Mouse (Mus musculus): ENCODE measurements around the gene Gm26727. TPM values are rescaled to one million over a fixed set of nuclear protein-coding genes. Genes with fewer than 3 reads are reported as not detected.
"Not testable (repeated sequence)": the region's sequence is repeated elsewhere in the genome, so short reads cannot be mapped to it uniquely, and the experiment has no call there.

The Gm26727 gene
- polyA plus RNA-seq, 1 experiment from 2014 or later = not detected

GRCm38 (mm10) chr2:67446772-67447171, 13.8 kb upstream of the Gm26727 start:
- no peak for TF ChIP-seq EP300 (IDR thresholded peaks at IDR 0.05; ENCODE audit: low read depth)
- TF ChIP-seq CTCF (IDR thresholded peaks at IDR 0.05; ENCODE audit: low read depth) = no peak
- H3K4me1 ChIP-seq (ENCODE audit: insufficient read depth) = no peaks in the 10 kb centered on the region
- no peak for ATAC-seq
- no peaks in the 10 kb centered on the region for H3K9me3 ChIP-seq (ENCODE audit: low read length)
- H3K4me3 ChIP-seq (ENCODE audit: low read depth, low read length) = no peak overlapping the region
- 70% methylated on average over 1 of the region's 1 CpGs for WGBS (ENCODE audit: insufficient replicate concordance)
- no peak for DNase-seq
- no peak overlapping the region for H3K9ac ChIP-seq (replicated peaks)
- no peak overlapping the region for H3K27ac ChIP-seq (ENCODE audit: low read depth)
- no peaks in the 10 kb centered on the region for H3K27me3 ChIP-seq (ENCODE audit: insufficient read depth, low read length)
- H3K36me3 ChIP-seq (replicated peaks; ENCODE audit: insufficient read depth, low read length) = no peaks in the 10 kb centered on the region
- no peak overlapping the region for H3K4me2 ChIP-seq (ENCODE audit: low read depth, low read length)

GRCm38 (mm10) chr2:67445780-67446179, 12.8 kb upstream of the Gm26727 start, which contains the start of gene Xirp2:
Gene Xirp2 (plus strand): TSS chr2:67446002.
- no peak within 1 kb of the TSS for H3K27ac ChIP-seq (ENCODE audit: low read depth)
- H3K4me1 ChIP-seq (ENCODE audit: insufficient read depth) = no peaks in the 10 kb centered on the region
- DNase-seq (no peak), ATAC-seq (no peak)
- 72% methylated on average over 3 of the region's 3 CpGs for WGBS (ENCODE audit: insufficient replicate concordance)
- H3K36me3 ChIP-seq (replicated peaks; ENCODE audit: insufficient read depth, low read length) = no peaks in the 10 kb centered on the region
- H3K4me3 ChIP-seq (ENCODE audit: low read depth, low read length) = no peak within 1 kb of the TSS
- H3K9me3 ChIP-seq (ENCODE audit: low read length) = no peaks in the 10 kb centered on the region
- no peak within 1 kb of the TSS for H3K4me2 ChIP-seq (ENCODE audit: low read depth, low read length)
- H3K9ac ChIP-seq (replicated peaks) = no peak within 1 kb of the TSS
- TF ChIP-seq EP300 (IDR thresholded peaks at IDR 0.05; ENCODE audit: low read depth) (no peak), CTCF (IDR thresholded peaks at IDR 0.05; ENCODE audit: low read depth) (no peak)
- H3K27me3 ChIP-seq (ENCODE audit: insufficient read depth, low read length) = no peaks in the 10 kb centered on the region

- Histone ChIP-seq H3K9ac (replicated peaks) (no peak overlapping the region), H3K27ac (ENCODE audit: low read depth) (no peak overlapping the region), H3K9me3 (ENCODE audit: low read length) (no peaks in the 10 kb centered on the region), H3K4me3 (ENCODE audit: low read depth, low read length) (no peak overlapping the region), H3K36me3 (replicated peaks; ENCODE audit: insufficient read depth, low read length) (no peaks in the 10 kb centered on the region), H3K4me2 (ENCODE audit: low read depth, low read length) (no peak overlapping the region), H3K4me1 (ENCODE audit: insufficient read depth) (no peaks in the 10 kb centered on the region), H3K27me3 (ENCODE audit: insufficient read depth, low read length) (no peaks in the 10 kb centered on the region)
- 56% methylated on average over 8 of the region's 8 CpGs for WGBS (ENCODE audit: insufficient replicate concordance)
- DNase-seq (no peak), ATAC-seq (no peak)
- TF ChIP-seq CTCF (IDR thresholded peaks at IDR 0.05; ENCODE audit: low read depth) (no peak), EP300 (IDR thresholded peaks at IDR 0.05; ENCODE audit: low read depth) (no peak)
These were observed 5.3 kb upstream of the Gm26727 start for GRCm38 (mm10) chr2:67438309-67438708.

DNA sequence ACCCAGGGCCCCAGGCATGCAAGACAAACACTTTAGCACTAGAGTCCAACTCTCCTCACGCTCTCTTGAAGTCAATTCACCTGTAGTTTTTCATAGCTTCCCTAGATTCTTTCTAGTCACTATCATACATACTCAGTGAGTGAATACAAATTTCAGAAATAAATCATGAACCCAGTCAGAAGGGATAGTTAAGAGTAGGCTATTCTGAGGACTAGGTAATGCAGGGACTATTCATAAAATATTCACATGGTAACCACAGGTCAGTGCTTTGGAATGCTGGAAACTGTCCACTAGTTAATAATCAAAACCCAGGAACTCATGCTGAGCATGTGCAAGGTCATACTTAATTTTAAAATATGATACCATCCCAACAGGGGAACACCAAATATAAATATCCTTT, 10.2 kb downstream of the Gm26727 start:
- Histone ChIP-seq H3K9me3 (ENCODE audit: low read length) (no peaks in the 10 kb centered on the region), H3K4me2 (ENCODE audit: low read depth, low read length) (no peak overlapping the region), H3K4me3 (ENCODE audit: low read depth, low read length) (no peak overlapping the region), H3K9ac (replicated peaks) (no peak overlapping the region), H3K27me3 (ENCODE audit: insufficient read depth, low read length) (no peaks in the 10 kb centered on the region), H3K27ac (ENCODE audit: low read depth) (no peak overlapping the region), H3K4me1 (ENCODE audit: insufficient read depth) (no peaks in the 10 kb centered on the region), H3K36me3 (replicated peaks; ENCODE audit: insufficient read depth, low read length) (no peaks in the 10 kb centered on the region)
- 61% methylated on average over 1 of the region's 1 CpGs for WGBS (ENCODE audit: insufficient replicate concordance)
- ATAC-seq = no peak
- DNase-seq = no peak
- TF ChIP-seq EP300 (IDR thresholded peaks at IDR 0.05; ENCODE audit: low read depth) (no peak), CTCF (IDR thresholded peaks at IDR 0.05; ENCODE audit: low read depth) (no peak)

DNA sequence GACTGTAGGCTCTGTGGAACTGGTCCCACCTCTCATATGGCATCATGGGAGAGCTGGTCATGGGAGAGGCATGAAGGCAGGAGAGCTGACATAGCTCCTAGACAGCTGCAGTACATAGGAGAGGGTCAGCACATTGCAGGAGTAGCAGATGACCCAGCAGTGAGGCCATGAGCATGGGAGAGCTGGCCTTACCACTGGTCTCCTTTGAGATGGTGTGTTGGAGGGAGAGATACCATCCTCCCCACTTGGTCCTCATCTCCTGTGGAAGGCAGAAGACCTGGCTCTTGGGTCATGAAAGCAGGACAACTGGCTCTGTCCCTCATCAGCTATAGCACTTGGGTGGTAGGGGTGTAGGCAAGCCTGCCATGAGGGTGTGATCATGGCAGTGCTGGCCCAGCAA, 12.1 kb downstream of the Gm26727 start:
- H3K9me3 ChIP-seq (ENCODE audit: low read length) = no peaks in the 10 kb centered on the region
- ATAC-seq (no peak), DNase-seq (no peak)
- no peaks in the 10 kb centered on the region for H3K36me3 ChIP-seq (replicated peaks; ENCODE audit: insufficient read depth, low read length)
- H3K4me3 ChIP-seq (ENCODE audit: low read depth, low read length) = no peak overlapping the region
- no peaks in the 10 kb centered on the region for H3K27me3 ChIP-seq (ENCODE audit: insufficient read depth, low read length)
- no peak overlapping the region for H3K27ac ChIP-seq (ENCODE audit: low read depth)
- H3K9ac ChIP-seq (replicated peaks) = no peak overlapping the region
- H3K4me2 ChIP-seq (ENCODE audit: low read depth, low read length) = no peak overlapping the region
- H3K4me1 ChIP-seq (ENCODE audit: insufficient read depth) = no peaks in the 10 kb centered on the region
- no peak for TF ChIP-seq EP300 (IDR thresholded peaks at IDR 0.05; ENCODE audit: low read depth)
- TF ChIP-seq CTCF (IDR thresholded peaks at IDR 0.05; ENCODE audit: low read depth) = no peak

- not testable (repeated sequence) for H3K4me2 ChIP-seq (ENCODE audit: low read depth, low read length); H3K27me3 ChIP-seq (ENCODE audit: insufficient read depth, low read length); H3K9ac ChIP-seq (replicated peaks); H3K4me3 ChIP-seq (ENCODE audit: low read depth, low read length); ATAC-seq; H3K4me1 ChIP-seq (ENCODE audit: insufficient read depth); H3K36me3 ChIP-seq (replicated peaks; ENCODE audit: insufficient read depth, low read length); DNase-seq; H3K27ac ChIP-seq (ENCODE audit: low read depth); H3K9me3 ChIP-seq (ENCODE audit: low read length)
- no CpG with 5 or more reads among the region's 1 CpGs for WGBS (ENCODE audit: insufficient replicate concordance)
These were observed 19.6 kb downstream of the Gm26727 start, which contains the start of gene Gm21830 for GRCm38 (mm10) chr2:67413425-67413824. Gene Gm21830 (plus strand): TSS chr2:67413725.

Other genes starting within 250 kb of the Gm26727 start
- not detected in 2 replicates for gene Gm21830, start 19.5 kb downstream of the Gm26727 start, polyA plus RNA-seq (2015; fragmentation: Nextera tagmentation; extraction: Ambion mirVana)
- gene Xirp2, start 12.8 kb upstream of the Gm26727 start, polyA plus RNA-seq (2015; fragmentation: Nextera tagmentation; extraction: Ambion mirVana) = 0.04 TPM in 1 of 2 replicates, not detected in the other
- 2.0 and 2.4 TPM in 2 replicates for gene B3galt1, start 132.7 kb upstream of the Gm26727 start, polyA plus RNA-seq (2015; fragmentation: Nextera tagmentation; extraction: Ambion mirVana)

Data from liver, postnatal 0 days (tissue).